Mouse (Mus musculus) right cerebral cortex, postnatal 4 days (tissue): ENCODE measurements at regions not wholly inside any gene's neighbourhood (a gene's known extent, or its start where the extent isn't known, plus 50 kb on each side); places are given as distances from the start of the nearest gene placed in this dataset.

Source experiments
- DNase-seq: peaks from one replicate; pipeline ENCODE4 v3.0.0-alpha.2; 2022

DNA sequence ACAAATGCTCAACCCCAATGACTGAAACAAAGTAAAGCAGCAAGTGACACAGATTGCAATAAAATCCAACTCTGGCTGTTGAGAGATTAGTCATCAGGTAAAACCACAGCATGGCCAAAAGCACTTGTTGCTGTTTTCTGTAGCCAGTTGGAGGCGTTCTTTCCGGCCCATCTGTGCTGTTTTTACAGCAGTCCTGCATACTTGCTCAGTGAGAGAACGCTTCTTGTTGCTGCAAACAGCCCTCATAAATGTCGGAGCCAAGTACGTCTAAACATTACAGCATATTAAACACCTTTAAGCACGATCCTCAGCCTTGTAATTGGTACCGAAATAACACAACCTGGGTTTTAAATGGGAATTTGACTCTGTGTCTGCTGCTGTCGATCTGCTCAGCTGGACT is 65.6 kb upstream of the Hs3st3a1 start:
- DNase-seq = no peak

DNA sequence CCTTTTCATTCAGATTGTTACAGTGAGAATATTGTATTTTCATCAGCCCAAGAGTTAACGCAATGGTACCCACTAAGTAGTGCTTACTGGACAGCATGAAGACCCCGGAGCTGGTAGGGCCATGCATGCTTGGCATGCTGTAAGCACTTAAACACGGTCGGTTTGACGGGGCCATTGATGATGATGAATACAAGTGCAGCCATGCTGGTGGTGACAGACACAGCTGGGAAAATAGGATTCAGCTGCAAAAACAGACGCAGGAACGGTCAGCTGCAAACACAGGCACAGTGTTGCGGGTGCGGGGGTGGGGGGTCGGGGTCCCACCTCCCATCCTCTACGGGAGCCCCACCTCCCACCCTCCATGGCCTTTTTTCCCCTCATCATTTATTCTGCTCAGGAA is 99.7 kb upstream of the Hs3st3a1 start:
- DNase-seq = no peak

DNA sequence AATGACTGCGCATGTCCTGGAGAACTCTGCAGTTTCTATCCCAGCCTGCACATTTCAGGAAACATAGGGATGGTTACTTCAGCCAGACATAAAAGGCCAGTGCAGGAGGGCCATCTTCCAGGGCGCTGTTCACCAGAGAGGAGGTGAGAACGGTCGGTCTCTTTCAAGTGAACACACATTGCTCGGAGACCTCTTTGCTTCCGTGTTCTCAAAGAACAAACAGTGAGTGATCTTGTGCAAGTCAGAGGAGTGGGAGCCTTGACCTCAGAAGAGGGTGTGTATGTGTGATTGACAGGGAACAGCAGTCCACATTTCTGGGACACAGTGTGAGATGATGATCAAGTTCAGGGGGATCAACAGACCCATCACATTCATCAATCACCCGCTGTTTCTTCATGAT is 102.7 kb upstream of the Hs3st3a1 start:
- DNase-seq = no peak

DNA sequence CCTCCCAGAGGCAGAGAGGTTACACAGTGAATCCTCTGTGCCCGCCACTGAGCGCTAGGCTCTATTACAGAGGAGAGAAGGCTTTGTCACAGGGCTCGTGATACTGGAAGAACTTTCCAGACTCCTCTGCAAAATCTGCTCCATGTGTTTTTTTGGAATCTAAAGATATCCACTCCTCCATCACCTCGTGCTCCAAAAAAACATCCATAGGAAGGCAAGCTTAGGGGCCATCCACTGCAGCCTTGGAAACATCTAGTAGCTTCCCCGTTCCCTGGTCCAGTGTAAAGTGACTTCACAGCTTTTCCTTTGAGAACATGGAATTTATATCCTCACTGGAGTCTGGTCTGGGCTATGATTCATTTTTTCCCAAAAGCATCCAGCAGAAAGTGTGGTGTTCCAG is 103.3 kb upstream of the Hs3st3a1 start:
- DNase-seq = no peak

DNA sequence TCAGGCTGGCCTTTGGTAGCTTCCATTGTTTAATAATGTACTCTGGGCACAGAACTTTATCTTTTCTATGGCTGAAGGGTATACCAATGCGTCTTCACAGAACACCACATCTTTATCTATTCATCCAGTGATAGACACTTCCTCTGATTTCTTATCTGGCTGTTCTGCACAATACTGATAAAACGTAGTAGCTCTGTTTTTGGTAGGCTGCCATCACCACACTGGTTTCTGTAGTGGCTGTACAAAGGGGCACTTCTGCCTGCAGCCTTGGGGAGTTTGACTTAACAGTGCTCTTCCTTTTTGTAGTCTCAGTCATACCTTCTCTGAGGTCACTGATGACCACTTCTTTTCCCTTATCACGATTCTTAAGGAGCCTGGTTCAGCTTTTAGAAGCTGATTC is 106.0 kb upstream of the Hs3st3a1 start:
- no peak for DNase-seq

DNA sequence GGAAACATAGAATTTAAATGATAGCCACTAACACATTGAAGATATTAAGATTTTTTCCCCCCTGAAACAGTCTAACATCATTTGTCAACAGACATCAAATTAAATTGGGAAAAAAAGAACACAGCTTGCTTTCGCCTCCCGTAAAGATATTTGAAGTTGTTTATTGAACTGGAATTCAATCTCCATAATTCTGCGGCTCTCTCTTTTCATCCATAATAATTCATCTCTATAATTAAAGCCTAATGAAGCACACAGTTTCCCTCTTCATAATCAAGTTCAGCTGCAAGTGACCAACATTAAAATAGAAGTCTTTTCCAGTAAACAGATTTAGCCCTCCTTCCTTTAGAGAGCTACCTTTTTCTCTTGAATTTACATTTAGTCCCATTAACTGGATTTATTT is 107.4 kb upstream of the Hs3st3a1 start:
- DNase-seq = no peak

DNA sequence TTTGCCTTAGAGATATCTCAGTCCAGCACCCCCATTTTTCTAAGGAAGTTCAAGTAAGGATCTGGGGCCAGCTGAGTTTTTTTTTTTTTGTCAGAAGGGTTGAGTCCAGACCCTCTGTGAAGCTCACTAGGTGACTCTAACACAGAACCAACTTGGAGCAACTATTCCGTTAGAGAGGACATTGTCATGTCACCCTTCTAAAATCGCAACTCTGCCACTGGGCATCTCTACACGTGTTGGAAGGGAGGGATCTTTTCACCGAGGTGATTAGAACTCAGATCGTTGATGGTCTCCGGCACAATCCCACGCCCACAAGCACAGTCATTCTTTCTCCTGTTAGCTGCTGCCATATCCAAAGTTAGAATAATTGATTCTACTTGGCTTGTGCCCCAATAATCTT is 108.5 kb upstream of the Hs3st3a1 start:
- no peak for DNase-seq

DNA sequence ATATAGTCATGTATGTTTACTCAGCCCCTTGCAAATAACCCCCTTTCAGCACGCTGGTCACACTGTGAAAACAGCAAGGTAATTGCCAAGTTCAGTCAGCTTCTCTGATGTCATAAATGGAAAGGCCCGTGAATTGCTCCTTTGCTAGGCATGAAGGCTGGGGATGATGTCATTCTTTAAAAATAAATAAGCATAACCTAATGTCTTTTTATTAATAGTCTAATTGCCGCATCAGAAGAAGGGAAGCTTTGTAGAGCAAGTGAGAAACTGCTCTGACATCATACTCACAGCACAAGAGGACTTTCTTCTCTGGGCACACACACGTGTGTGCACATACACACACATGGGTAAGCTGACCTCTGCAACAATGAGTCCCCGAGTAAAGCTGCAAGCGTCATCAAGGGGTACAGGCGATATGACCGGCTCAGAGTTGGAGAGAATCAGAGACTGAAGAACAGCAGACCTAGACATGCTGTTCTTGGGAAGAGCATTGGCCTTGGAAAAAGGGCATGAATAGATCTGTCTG is 113.2 kb upstream of the Hs3st3a1 start:
- no peak for DNase-seq

DNA sequence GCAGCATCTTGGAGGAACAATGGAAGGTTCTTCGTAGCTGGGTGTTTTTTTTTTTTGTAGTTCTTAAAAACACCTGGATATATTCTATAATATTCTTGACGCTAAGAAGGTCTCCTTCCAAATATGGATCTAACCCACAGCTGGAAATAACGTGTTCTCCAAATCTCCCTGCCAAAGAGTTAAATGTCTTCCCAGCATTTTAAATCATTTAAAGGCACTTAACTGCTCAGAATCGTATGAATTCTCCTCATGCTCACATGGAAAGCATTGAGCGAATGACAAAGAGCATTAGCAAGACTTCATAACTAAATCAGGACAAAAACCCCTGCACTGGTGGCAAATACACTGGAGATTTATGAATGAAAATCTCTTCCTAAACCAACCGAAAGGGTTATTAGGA is 117.7 kb upstream of the Hs3st3a1 start:
- DNase-seq = no peak

DNA sequence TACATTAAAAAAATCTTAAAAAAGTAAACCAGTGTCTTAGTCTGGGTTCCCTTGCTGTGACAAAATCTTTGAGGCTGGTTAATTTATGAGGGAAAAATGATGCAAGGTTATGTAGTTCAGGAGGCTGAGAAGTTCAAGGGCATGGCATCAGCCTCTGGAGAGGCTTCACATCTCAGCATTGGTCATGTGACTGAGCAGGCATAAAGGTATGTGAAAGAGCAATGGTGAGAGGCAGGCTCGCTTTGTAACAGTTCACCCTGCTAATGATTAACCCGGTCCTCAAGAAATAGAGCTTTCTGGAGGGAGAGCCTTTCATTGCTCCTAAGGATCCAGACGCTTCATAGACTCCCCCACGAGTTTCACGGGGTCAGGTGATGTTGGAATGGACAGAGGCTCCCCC is 120.1 kb upstream of the Hs3st3a1 start:
- DNase-seq = no peak

DNA sequence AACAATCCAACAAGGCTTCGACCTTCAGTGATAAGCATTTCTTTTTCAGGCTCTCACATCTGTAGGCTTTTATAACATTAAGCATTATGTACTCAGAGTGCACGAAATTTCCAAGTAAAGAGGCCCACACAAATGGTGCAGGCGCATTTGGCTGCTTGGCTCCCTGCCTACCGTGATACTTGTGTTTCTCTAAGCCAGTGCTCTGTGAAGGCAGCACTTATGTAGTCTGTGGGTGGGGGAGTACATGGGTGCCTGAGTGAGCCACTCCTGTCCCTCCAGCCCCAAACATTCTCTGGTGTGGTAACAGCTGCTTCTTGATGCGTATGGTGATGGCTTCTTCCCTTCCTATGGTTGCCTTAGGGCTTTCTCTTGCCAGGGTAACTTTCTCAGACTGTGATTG is 121.9 kb upstream of the Hs3st3a1 start:
- no peak for DNase-seq

DNA sequence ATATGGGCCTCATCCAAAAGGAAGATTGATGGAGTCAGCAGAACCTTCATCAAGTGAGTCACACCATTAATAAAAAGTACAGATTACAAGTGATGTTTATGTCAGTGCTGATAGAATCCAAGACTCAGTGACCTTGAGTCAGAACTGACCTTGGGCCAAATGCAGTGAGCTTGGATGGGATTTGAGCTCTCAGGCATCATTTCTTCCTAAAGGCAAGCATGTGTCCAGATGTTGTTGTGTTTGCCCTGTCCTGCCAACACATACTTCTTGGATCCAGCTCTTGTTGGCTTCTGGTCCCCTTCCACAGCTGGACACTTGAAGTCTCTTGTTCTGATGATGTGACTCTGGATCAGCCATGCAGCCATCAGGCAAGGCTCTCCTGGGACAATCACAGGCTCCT is 125.3 kb upstream of the Hs3st3a1 start:
- DNase-seq = no peak

DNA sequence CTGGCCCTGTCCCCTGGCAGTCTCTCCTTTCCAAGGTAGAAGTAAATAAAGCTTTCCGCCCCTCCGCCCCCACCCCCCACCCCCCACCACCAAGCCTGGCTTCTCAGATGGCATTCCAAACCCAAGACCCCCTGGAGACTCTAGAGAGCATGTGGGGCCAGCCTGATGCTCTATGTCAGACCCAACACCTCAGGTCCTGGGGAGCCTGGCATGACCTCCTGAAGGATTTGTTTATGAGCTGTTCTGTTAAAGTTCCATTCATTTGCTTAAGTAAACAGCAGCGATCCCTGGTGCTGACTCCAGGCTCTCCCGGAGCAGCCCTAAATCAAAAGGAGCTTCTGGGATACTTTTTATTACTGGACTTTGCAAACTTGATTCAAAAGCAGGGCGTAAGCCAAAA is 137.3 kb upstream of the Hs3st3a1 start:
- DNase-seq = no peak

DNA sequence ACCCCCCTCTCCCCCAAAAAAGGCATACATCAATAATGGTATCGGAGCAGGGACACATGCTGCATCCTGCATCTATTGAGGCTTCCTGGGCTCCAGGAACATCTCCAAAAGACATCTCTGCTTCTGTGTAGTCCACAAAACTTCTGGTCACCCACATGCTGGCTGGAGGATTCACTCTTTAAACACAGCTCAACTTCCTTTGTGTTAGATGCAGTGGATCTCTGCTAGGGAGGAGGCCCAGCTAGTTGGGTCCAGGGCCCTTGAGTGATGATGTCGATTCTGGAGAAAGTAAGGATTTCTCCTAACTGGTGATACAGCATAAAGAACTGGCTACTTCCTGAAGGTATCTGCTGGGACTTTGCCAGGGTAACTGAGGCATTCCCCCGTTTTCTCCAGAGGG is 146.9 kb upstream of the Hs3st3a1 start:
- DNase-seq = no peak

DNA sequence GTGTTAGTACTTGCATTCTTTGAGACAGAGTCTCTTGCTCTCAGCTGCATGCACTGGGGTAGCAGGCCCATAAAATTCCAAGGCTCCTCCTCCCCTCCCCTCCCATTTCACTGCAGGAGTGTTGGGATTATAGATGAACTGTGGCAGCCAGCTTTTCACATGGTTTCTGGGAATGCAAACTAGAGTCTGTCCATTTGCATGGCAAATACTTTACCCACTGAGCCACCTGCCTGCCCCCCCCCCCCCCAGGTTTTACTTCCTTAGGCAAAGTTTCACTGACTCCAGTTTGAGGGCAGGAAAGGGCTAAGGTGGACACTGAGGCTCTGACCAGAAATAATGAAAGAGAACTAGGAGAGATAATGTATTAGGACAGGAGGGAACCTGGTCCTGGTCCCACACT is 147.6 kb upstream of the Hs3st3a1 start:
- DNase-seq = no peak

DNA sequence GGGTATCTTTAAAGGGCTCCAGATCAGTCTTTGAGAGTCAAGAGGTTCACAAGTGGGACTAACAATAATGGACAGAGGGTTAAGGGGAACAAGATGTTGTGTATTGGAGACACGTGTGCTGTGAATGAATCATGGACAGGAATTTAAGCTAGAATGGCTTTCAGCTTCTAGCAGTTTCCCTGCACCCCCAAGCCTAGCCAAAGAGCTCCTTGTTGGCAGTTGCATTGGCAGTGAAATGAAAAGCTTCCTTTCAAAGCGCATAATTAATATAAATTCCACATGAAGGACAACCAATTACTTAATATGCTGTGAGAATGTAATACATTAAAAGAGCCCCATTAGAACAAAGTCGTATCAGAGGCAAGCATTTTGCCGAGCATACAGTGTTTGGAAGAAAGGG is 153.4 kb upstream of the Hs3st3a1 start:
- DNase-seq = no peak

DNA sequence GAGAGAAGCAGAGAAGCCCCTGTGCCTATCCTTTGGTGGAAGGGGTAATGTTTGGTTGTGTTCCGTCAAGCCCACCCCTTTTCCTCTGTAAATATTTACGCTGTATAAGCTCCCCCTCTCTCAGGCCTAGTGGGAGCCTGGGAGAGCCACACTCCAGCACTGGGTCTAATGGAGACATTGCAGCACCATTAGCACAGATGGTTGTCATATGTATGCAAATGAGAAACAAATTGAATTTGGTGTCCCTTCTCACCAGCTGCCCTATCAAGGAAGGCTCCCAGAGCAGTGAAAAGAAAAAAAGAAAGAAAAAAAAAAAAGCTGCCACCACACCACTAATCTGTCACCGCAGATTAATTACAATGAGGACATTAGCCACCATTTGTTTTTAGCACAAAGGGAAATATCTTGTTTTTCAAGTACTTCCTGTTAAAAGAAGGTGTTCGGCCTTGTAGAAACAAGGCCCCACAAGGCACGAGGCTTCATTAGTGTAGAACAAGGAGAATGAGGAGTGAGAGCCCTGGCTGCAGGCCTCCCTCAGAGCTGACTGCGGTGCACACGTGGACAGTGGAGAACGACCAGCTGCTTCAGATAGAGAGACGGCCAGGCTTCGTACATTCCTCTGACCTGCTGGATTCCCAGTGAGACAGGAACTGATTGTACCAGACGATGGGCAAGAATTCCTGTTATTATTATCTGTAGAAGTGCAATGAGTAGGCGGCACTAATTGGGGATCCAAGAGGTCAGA is 156.7 kb upstream of the Hs3st3a1 start:
- no peak for DNase-seq

DNA sequence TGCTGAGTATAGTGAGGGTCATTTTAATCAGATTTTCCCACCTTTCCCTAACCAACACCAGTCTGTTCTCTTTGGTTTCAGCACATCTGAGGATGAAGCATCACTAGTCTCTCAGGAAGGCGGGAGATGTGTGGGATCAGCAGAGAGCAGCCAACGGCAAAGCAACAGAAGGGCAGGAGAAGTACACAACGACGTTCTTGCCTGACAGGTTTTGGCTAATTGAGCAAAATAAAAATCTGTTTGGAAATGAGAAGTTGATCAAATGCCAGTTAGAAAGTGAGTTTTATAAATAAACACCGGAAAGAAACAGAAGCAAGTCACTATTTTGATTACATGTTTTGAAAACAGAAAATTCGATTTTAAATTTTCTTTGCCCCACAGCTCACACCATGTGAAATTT is 161.4 kb upstream of the Hs3st3a1 start:
- no peak for DNase-seq

DNA sequence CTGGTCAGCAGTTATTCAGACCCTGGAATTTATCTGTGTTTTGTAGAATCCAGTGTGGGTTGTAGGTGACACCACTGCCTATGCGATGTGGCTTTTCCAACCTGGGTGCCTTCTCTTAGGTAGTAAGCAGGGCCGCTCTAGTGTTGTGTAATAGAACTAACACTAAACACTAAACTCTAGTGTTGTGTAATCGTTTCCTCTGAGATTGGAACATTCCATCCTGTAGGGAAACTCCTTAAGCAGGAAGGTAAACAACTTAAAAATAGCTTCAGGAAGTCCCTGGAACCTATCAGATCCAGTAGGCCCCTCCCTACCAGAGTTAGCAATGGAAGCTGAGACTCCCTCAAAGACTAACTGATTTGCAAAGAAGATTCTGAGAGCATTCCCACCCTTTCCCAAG is 161.9 kb upstream of the Hs3st3a1 start:
- DNase-seq = no peak

DNA sequence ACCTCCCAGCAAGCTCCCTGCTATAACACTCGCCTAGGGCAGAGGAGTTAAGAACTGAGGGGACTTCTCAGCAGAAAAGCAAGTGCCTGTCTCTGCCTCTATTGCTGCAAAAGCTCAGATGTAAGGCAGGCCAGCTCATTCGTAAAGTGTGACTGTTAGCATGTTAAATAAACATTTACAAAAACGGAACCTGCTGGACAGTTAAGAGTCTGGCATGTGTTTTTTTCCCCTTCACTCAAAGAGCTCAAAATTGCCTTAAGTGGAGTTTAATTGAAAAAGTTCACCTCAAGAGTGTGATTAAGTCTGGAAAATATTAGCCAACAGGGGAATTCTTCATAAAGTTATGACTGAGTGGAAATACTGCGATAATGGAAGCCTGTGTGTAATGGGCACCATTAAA is 167.0 kb upstream of the Hs3st3a1 start:
- DNase-seq = no peak

DNA sequence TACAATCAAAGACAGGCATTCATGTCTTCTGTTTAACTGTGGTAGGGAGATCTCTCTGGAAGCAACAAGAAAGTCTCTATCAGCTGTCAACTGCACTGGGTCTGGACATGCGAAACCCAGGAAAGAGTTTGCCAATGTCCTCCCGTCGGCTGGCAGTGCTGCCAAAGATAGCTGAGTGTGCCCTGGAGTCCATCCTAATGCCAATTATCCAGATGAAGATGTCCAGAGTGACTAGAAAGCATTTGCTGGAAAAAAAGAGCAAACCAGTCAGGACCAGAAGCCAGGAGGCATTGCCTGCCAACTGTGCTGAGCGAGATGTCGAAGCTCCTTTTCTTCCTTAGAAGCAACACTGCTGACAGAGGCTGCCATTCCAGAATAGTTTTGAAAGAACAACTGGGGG is 167.6 kb upstream of the Hs3st3a1 start:
- no peak for DNase-seq

DNA sequence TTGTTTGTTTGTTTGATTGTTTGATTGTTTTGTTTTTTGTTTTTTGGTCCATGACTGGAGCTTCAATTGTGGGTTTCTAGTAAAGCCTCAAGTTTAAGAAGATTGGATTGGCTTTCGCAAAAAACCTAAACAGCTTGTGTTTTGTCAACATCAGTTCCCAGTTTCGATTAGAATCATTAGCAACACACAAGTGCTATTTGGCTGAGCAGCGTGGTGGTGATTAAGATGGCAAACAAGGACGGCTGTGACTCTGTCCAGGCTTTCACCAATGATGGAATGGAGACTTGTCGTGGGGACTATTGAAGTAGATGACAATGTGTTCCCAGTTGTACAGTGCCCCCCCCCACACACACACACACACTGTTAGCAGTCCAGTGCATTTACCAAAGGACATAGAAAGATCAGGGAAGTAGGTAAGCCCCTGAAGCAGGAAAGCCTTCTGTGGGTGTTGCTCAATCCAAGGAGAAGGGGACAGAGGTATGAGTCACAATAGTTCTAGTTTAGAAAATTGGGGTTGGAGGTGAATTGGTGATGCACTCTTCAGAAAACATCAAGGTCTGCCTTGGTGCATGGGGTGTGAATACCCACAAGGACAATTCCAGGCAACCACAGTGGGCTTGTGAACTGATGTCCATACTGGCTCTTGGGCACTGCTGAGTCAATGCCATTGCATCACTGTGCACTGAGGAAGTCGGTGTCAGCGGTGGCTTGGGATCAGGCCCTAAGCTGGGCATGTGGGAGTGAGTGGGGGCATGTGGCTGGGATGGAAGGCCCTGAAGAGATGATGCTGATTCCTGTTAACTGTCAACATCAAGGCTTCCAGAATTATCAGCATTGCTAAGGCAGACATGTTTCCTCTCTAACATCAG is 174.5 kb upstream of the Cox10 start:
- no peak for DNase-seq

DNA sequence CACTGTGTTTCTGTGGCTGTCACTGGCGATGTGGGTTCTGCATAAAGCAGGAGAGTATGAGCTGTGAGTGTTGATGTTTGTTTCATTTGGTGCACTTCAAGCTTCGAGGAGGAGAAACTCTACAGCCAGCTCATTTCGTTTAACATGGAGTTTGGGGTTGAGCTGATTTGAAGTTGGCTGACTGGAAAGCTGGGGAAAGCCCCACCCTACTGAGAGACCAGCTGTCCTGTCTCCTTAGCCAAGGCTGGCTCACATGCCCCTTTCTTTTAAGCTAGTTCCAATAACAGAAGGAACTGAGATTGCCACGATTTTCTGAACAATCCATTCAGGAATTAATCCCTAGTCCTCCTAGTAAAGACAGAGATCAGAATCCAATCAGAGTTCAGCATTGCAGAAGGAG is 157.6 kb upstream of the Cox10 start:
- DNase-seq = no peak

DNA sequence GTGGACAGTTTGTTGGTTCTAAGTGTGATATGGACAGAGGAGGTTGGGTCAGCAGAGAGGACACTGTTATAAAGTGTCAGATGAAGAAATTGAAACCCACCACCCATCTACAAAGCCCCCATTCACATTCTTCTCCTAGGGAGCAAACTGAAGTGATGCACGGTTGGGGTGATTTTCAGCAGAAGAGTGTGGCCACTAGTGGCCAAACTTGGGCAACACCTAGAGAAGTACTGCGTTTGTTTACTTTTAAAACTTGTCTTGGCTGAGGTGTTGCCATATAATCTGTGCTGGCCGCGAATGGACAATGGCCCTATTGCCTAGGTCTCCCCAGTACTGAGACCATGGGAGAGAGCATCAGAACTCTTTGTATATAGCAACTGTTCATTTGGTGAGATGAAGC is 150.8 kb upstream of the Cox10 start:
- DNase-seq = no peak
